Mouse (Mus musculus): ENCODE measurements around the gene Sptbn1.
A peak's percentile ranks its signal among the peaks of the same experiment; 100 is the strongest.

The Sptbn1 gene

GRCm38 (mm10) chr11:30166551-30166922, 101.4 kb downstream of the Sptbn1 start:
- DNase-seq (ENCODE audit: low read depth) = no peak

DNA sequence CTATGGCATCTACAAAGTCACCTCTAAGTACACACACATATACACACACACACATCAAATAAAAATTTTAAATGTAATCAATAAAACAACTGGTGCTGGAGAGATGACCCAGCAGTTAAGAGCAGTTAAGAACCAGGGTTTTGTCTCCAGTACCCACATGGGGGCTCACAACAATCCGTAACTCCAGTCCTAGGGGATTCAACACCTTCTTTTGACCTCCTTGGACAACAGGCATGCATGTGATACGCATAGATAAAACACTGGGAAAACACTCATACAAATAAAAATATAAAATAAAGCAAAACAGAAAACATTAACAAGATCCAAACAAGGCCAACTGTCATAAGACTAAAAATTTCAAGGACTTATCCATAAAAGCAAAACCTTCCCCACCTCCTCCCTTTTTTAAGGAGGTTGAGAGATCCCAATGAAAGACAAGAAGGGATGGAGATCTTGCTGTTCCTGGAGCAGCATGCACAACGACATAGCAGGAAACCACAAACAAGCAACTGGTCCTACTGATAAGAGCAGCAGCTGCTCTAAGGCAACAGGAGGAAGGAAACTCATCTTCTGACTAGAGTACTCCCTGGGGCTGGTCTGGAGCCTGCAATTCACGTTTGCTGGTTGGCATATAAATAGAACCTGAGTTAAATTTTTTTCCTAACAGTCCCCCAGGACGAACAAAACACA, 102.0 kb downstream of the Sptbn1 start:
- DNase-seq (ENCODE audit: low read depth) = peak; percentile 30

DNA sequence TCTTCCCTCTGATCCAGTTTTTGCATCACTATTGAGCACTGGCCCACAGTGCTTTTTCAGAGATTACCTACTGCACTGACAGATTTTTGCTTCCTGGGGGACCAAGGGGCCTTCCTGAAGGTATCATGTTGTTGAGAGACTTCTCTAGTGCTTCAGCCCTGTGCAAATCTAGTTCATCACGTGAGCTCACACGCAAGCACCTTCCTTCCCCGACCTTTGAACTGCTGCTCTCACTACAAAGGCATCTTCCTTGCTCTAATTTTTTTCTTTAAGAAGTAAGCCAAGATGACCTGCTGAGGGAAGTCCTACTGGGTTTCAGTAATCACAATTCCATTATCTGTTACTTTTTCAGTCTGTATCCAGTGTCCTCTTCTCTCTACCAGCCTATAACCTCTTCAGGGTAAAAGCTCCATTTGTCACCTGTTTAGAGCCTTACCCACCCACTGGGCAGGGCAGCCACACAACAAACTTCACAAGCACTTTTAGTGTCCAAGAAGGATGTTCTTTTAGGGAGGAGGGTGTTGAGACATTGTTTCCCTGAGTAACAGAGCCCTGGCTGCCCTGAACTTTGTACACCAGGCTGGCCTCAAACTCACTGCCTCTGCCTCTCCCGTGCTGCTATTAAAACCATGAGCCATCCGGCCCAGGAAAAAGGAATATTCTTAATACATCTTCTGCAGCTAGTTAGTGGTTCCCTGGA, 103.3 kb downstream of the Sptbn1 start:
- no peak for DNase-seq (ENCODE audit: low read depth)

DNA sequence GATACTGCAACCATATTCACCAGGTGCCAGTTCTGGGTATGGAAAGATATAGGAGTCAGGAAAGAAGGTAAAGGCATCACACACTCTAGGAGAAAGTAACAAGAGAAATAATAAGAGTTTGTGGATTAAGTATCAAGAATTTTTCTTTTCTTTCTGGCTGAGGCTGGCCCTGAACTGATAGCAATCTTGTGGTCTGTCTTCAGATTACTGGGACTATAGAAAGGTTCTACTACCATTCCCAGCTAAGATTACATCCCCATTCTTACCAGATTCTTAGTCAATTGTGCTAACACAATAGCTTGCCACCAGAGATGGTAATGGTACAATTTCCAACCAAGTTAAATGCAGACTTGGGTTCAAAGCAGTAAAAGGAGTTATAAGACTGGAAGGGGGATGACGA, 104.1 kb downstream of the Sptbn1 start:
- DNase-seq (ENCODE audit: low read depth) = no peak

DNA sequence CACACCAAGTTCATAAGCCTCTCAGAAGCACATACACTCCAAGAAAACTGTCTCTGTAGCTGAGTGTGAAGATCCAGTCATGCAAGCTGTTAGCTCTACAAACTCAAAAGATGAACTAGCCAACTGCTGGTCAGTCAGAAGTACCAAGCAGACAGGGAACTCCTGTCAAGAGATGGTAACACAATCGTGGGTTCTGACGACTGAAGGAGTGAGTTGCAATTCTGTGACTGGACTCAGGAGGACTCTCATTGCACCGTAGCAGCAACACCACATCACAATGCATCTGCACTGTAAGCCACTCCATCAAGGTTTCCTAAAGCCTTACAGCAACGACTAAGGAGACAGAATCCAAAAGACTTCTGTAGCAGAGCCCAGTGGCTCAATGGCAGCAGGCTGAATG, 104.9 kb downstream of the Sptbn1 start:
- no peak for DNase-seq (ENCODE audit: low read depth)

- DNase-seq (ENCODE audit: low read depth) = no peak
Observed at GRCm38 (mm10) chr11:30161744-30162143, 106.2 kb downstream of the Sptbn1 start.

- DNase-seq (ENCODE audit: low read depth) = no peak
Observed at GRCm38 (mm10) chr11:30161173-30161650, 106.8 kb downstream of the Sptbn1 start.

DNA sequence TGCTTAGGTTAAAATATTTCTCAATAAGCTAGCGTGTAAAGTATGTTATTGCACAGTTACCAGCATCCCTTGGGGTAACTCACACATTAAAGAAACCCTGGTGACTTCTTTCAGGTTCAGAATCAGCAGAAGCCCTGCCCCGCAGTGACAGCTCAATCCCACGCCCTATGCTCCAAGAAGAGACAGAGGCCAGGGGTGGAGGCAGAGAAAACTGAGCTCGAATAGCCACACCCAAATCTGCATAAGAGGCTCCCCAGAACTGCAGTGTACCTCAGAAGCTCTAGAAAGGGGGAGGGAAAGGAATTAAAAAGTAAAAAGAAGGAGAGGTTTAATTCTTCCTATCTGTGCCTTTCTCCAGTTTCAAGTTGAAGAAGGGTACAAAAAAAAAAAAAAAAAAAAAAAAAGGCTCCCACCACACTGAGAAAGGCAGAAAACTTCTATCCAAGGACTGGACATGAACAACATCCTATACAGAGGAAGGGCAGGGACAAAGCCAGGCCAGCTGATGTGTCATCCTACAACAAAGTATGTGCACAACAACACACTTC, 107.3 kb downstream of the Sptbn1 start:
- no peak for DNase-seq (ENCODE audit: low read depth)

DNA sequence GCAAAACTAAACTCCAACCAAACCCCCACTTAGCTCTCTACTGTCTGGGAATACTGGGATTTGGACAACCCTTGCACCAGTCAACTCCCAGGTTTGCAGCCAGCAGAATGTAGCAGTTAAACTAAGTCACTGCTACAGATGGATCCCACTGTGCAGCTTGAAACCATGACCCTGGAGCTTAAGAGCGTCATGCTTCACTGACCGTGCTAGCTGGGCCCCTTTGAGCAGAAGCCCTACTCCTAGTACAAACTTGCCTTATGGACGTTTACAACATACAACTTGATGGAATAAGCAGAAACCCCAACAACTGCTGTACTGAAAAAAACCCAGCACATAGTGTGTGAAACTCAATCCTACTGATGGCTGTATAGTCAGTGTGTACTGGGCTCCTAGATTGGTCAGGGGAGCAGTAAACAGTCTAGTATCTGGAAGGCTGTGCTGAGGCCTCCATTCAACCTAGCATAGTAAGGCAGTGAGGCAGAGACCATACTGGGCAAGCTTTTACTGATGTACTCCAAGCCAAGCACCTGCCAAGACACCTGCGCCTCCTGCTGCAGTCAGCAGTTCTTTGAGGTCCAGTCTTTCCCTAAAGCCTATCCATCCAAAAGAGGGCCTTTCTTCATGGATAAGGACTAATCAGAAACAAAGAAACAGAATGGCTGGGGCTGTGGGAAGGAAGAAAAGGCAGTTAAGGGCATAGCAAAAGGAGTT, 108.3 kb downstream of the Sptbn1 start:
- no peak for DNase-seq (ENCODE audit: low read depth)

DNA sequence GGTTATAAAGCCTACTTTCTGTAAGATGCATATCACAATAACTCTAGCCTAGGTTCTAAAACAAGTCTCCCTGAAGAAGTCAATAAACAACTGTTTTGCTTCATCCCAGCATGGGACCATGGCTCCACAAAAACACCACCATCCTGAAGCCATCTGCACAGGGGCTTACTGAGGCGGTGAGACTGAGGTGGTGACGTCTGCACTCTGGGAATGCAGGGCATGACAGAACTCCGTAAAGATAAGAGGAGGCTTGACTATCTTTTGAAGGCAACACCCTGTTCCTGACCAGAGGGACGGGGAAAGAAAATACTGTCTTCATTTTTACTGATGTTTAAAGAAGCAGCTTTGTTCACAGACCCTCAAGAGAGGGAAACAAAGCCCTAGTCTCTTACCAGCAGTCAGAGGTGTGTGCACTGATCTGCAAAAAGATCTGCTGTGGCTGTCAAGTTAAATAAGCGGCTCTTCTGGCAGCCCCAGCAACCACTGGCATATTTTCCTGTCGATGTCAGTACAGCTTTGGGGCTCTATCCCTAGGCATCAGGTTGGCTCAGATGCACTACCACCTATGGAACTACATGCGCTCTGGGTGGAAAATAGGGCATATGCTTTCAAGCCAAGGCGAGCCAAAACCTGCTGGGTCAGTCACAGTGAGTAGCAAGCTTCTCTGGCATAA, 109.8 kb downstream of the Sptbn1 start:
- DNase-seq (ENCODE audit: low read depth) = no peak

- DNase-seq (ENCODE audit: low read depth) = no peak
Observed at GRCm38 (mm10) chr11:30155887-30156286, 112.1 kb downstream of the Sptbn1 start.

GRCm38 (mm10) chr11:30154980-30155379, 113.0 kb downstream of the Sptbn1 start:
- DNase-seq (ENCODE audit: low read depth) = no peak

GRCm38 (mm10) chr11:30148888-30149287, 119.1 kb downstream of the Sptbn1 start:
- DNase-seq (ENCODE audit: low read depth) = no peak

DNA sequence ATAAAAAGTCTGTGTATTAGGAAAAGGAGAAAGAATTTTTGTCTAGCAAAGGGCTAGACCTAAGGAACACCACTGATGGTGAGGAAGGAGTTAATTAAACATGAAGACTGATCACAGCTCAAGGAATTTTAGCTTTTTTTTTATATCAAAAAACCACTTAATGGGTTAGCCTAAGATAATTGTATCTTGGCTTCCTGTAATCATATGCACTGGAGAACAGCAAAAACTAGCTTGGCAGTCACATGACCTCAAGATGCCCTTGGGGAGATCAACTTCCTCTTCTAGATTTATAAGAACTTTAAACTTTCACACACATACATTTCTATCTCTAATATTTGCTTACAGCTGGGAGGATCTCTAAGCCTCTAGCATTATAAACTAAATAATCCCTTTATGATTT, 119.6 kb downstream of the Sptbn1 start:
- no peak for DNase-seq (ENCODE audit: low read depth)

DNA sequence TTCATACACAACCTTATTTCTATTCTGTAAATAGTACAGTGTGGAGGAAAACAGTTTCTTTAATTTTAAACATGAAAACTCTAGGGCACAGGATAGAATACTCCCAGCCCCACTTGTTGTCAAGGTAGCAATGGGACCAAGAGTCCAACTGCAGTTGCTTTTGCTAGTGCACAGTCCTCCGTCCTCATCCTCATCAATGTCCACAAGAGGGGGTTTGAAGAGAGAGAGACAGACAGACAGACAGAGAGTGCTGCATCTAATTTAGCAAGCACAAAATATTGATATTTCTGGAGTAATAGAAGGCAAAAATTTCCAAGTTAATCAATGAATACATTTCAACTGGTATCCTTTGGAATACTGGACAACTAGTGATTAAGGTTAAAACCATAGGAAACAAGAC, 120.1 kb downstream of the Sptbn1 start:
- peak; percentile 35 for DNase-seq (ENCODE audit: low read depth)

GRCm38 (mm10) chr11:30143090-30143489, 124.9 kb downstream of the Sptbn1 start:
- DNase-seq (ENCODE audit: low read depth) = no peak

DNA sequence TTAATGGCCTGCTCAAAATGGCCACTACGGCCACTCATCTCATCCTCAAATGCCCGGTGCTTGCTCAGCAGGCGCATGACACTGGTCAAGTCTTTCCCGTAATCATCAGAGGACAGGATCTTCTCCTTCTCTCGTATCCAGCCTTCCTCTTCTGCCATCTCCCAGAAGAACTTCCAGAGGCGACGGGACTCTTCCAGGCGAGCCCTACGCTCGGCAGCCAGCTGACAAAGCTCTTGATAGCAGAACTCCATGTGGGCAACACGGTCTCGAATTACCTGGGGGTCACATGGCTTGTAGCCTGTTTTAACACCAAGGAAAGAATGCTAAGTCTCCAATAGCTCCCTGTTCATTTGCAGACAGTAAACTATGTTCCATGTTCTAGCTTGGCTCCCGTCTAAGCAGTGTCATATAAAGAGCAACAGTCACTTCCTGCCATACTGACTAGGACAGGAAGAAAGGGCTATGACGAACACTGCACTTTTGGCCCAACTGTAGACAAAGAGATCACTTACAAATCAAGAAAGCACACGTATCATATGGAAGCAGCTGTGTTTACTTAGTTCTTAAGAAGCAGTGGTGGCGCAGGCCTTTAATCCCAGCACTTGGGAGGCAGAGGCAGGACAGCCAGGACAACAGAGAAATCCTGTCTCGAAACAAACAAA, 128.7 kb downstream of the Sptbn1 start:
- no peak for DNase-seq (ENCODE audit: low read depth)

- DNase-seq (ENCODE audit: low read depth) = no peak
Observed at GRCm38 (mm10) chr11:30137081-30137480, 130.9 kb downstream of the Sptbn1 start.

DNA sequence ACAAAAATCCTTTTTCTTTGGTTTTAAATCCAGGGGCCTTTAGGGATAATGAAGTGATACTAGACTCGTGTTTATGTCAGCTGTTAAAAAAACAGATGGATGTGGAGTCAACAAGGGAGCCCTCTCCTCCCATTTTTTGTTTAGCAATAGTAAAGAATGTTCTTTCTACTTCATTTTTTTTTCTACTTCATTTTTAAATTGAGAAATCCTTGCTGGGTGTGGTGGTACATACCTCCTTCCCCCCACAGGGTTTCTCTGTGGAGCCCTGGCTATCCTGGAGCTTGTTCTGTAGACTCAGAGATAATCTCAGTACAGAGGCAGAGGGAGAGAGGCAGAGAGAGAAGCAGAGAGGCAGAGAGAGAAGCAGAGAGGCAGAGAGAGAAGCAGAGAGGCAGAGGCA, 133.9 kb downstream of the Sptbn1 start:
- no peak for DNase-seq (ENCODE audit: low read depth)

GRCm38 (mm10) chr11:30132581-30132980, 135.4 kb downstream of the Sptbn1 start:
- DNase-seq (ENCODE audit: low read depth) = no peak

GRCm38 (mm10) chr11:30131640-30132039, 136.3 kb downstream of the Sptbn1 start:
- no peak for DNase-seq (ENCODE audit: low read depth)

DNA sequence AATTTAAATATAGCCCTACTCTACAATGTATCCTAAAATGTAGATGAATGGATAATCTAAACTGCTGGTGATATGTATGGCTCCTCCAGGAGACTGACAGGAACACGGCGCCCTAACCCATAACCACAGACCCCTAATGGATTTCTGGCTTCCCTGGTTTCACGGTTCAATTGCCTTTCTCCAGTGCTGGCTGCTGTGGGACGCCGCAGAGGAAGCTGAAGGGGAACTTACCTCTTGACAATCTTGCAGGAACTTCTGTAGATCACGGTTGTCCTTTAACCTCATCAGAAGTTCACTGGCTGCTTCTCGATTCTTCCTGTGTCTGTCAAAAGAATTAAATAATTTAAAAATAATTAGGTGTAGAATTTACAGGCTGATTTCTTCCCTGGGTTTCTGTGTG, 138.6 kb downstream of the Sptbn1 start:
- no peak for DNase-seq (ENCODE audit: low read depth)
